Mouse (Mus musculus) kidney, postnatal 4 days (tissue): Measurements from ENCODE around the gene Chrm1.
"Not testable (repeated sequence)": the region's sequence is repeated elsewhere in the genome, so short reads cannot be mapped to it uniquely, and the experiment has no call there.

Source experiments
- DNase-seq, 2 experiments: peaks; one replicate each; pipeline ENCODE4 v3.0.0; 2021; ENCODE audit warnings: mixed read lengths in 2 of 2

Chrm1 gene

DNA sequence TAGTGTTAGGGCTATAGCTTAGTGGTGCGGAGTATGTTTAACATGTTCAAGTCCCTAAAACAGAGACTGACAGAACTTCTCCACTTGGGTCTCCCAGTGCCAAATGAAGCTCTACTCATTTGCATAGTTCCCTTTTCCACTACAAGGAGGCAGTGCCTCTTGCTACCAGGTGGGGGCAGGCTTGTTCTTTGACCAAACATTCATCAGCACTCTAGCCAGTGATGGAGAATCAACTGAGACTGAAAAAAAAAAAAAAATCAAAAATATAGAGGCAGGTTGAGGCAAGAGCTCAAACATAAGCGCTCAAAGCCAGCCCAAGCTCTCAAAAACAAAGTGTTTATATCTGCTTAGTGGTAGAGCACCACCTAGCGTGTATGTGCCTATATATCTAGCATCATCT is 54.8 kb downstream of the Chrm1 start:
- DNase-seq = peak; percentile 63 to 68

GRCm38 (mm10) chr19:8719037-8719436 is 55.4 kb downstream of the Chrm1 start:
- not testable (repeated sequence) for DNase-seq

GRCm38 (mm10) chr19:8721378-8721777 is 57.8 kb downstream of the Chrm1 start:
- no peak for DNase-seq

DNA sequence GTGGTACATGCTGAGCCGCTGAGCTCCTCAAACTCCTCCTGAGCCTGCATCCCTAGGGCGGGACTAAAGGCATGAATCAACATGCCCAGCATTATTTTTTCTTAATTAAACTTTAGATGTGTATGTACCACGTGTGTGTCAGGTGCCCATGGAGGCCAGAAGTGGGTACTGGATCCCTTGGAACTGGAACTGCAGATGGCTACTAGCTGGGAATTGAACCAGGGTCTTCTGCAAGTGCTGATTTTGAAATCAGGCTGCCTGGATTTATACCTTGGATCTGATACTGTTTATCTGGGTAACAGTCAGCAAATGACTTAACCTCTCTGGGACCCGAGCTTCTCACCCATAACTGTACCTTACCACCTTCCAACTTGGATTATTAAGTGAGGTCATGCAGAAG is 58.4 kb downstream of the Chrm1 start:
- no peak for DNase-seq

GRCm38 (mm10) chr19:8722559-8722906 is 58.9 kb downstream of the Chrm1 start:
- no peak for DNase-seq

GRCm38 (mm10) chr19:8722907-8723573 is 59.5 kb downstream of the Chrm1 start, which contains the start of gene Slc3a2:
Gene Slc3a2 (minus strand): TSS chr19:8723369.
- DNase-seq = peak; percentile 94 to 97

DNA sequence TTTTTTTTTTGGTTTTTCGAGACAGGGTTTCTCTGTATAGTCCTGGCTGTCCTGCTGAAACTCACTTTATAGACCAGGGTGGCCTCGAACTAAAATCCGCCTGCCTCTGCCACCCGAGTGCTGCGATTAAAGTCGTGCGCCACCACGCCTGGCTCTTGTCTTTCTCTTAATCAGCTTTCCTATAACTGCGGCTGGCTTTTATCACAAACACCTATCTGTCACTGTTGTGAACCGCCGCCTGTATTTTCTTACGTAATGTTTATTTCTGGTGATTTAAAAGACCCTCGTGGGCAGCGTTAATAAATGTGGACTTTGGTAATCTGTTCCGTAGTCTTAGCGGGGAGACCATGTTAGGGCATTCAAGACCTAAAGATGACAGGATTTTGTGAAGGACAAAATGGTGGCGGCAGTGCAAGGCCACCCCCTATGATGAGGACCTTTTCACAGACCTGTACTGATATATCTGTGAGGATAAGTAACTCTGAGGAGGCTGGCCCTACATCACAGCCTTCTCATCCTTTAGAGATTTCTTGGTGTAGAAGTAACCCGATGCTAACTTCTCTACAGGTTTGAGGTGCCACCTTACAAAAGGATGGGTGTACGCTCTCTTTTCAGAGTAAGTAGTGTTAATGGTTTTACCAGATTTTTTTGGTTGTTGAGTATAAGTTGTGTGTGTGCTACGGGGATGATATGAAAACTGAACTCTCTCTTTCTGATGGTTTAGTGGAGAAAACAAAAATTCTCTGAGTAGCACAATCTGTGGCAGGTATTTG is 60.2 kb downstream of the Chrm1 start:
- peak in 1 of 2 experiments; percentile 46 for DNase-seq

GRCm38 (mm10) chr19:8724392-8724791 is 60.8 kb downstream of the Chrm1 start:
- no peak for DNase-seq

GRCm38 (mm10) chr19:8725081-8725613 is 61.6 kb downstream of the Chrm1 start:
- DNase-seq = no peak

DNA sequence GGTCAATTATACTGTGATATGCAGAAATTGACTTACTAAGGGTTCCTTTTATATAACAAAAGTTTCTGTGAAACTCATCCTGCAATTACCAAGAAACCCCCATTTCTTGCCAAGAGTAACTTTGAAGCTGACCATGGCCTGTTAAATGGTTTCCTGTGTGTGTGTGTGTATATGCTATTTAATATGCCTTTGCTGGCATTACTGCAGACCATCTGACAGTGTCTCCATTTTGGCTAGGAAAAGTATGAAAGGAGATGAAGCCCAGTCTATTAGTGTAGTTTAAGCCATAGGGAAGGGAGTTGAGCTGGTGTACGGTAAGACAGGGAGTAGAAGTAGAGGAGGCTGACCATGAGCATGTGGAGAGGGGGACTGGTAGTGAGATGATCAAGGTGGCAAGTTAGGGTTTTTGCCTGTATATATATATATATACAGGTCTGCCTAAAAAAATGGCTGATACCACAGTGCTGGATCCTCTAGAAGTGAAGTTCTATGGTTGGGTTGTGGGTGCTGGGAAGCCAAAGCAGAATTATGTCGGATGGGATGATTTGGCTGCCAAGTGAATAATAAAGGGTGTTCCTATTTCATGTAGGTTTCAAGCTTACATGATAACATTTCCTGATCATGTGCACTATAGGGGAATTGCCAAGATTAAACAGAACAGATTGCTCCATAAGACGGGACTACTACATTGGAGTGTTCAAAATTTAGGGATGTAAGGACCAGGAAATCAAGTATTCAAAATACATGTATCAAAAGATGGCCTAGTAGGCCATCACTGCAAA is 63.2 kb downstream of the Chrm1 start:
- no peak for DNase-seq

DNA sequence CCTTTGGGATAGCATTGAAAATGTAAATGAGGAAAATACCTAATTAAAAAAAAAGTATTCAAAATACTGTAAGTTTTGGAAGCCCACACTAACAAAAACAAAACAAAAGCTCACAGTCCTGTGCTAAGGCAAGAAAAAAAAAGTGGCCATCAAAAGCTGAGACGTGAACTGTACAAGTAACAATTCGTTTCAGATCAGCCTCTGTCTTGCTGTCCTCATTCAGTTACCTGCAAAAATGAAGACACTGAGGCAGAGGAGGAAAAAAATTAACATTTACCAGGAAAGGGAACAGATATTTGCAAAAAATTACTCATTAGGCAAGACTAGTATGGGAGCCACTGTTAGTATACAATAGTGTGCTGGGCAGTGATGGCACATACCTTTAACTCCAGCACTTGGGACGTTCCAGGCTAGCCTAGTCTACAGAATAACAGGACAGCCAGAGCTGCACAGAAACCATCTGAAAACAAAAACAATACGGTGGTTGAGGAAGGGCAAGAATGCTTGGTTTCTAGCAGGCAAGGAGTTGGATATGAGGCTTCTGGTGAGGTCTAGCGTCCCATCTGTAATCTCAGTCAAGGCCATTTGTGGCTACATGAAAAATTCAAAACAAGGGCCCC is 64.0 kb downstream of the Chrm1 start:
- DNase-seq = no peak

- not testable (repeated sequence) for DNase-seq
These were observed 64.9 kb downstream of the Chrm1 start for GRCm38 (mm10) chr19:8728335-8729099.
